Mouse (Mus musculus) adrenal gland, adult 2 months (tissue): ENCODE measurements around the gene Rfxank. TPM values are rescaled to one million over a fixed set of nuclear protein-coding genes. Genes with fewer than 3 reads are reported as not detected.

Source experiments
- DNase-seq: peaks from one replicate; pipeline ENCODE4 v3.0.0; 2021
- polyA plus RNA-seq: library from polyadenylated mRNA; depleted of rRNA; stranded (reverse); fragments of >200 nt; gene quantifications from 2 replicates; pipeline ENCODE4 v1.2.3, GENCODE M21; 2012
- total RNA-seq, 2 experiments: library from RNA; stranded (reverse); gene quantifications; 2 replicates each; pipeline ENCODE4 v1.2.3; 2021

The Rfxank gene
- total and polyA plus RNA-seq, 3 experiments = 15.4 to 18.0 (median 16.6) TPM

DNA sequence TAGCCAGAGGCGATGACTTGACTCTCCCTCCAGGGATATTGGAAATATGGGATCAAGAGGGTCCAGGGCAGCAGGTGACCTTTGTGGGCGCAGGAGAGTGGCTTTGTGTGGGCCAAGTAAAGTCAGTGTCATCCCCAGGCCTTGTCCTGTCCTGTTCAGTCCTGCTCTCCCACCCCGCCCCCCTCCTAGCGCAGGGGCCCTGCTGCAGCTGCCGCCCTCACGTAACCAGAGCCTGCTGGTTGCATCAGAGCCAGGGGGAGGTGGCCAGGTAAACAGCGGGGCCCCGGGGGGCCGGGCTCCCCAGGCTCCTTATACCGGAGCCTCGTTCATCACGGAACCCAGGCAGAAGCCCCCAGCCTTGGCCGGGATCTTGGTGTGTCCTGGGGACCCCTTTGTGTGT is 11.2 kb upstream of the Rfxank start:
- no peak for DNase-seq

DNA sequence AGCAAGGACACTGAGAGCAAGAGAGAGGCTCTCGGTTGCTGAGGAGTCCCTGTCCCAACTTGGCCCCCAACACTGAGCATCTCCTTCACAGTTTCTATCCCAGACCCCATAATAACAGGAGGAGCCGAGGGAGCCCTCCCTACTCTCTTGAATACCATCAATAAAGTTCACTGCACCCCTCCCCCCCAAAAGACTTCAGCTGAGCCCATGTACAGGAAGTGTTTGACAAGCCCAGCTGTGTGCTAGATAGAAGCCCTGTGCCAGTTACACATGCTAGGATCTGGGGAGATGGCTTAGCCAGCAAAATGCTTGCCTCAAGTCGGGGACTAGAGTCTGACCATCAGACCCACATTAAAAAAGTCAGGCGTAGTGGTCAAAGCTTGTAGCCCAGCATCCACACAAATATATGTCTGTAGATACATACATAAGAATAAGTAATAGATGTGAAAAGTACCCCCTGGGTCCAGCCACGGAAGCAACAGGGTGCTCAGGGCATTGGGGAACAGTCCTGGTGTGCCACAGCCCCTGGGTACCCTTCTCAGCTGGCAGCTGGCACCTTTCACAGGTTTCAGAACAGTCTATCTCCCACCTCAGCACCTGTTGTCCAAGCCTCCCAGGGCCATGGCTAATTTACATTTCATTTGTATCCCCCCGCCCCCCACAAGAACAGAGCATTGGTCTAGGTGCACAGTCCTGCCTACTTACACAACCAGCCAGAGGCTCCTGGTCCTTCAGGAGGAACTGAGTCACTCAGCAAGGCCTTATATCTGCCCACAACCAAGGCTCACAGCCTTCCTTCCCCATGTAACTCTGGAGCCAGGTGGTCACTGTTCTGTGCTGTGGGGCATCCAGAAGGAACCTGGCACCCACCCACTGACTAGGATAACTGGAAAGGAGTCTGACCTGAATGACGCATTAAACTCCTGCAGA is 9.0 kb upstream of the Rfxank start:
- DNase-seq = no peak

GRCm38 (mm10) chr8:70139981-70140380 is 1.0 kb upstream of the Rfxank start:
- no peak for DNase-seq

DNA sequence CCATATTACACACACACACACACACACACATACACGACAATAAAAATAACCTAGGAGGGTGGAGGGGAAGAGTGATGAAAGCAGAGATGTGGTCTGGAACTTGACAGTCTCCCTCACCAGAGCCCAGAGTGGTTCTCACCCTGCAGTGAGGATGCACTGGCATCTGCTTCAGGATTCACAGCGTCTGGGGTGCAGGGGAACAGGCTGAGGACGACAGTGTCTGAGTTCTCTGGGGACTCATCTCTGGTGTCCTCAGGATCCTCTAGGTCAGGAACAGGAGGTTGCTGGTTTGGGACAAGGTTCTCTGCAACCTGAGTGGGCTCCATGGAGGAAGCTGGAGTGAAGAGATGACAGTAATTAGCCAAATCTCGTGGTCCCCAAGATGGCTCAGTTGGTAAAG is 1.1 kb downstream of the Rfxank start:
- DNase-seq = no peak

DNA sequence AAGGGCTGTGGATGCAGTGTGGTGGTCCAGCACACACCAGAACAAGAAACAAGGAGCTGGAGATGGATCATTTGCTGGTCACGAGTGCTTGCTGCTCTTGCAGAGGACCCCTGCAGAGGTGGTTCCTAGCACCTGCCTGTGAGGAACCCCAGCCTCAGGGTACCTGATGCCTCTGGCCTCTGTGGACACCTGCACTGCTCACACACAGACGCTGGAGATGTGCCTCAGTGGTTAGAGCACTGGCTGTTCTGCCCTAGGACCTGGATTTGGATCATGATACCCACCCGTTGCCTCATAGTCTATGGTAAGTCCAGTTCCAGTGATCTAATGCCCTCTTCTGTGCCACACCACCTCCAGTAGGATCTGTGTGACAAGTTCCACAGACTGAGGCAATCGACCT is 2.4 kb downstream of the Rfxank start:
- no peak for DNase-seq

- no peak for DNase-seq
Measured at GRCm38 (mm10) chr8:70134931-70135330, 4.0 kb downstream of the Rfxank start.

DNA sequence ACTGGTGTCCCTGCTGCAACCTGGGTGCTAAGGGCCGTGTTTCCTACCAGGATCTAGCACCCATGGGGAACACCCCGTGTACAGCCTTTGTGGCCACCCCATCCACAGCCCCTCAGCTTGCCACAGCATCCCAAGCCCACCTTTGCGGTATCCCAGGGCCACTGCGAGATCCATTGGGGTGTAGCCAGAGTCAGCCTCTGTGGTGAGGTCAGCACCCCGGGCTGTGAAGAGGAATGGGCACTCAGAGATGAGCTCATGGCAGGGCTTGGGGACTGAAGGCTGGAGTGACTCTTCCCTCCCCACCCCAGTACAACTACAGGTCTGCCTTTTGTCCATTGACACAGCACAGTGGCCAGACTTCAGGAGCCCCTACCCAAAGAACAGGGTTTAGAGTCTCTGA is 4.9 kb downstream of the Rfxank start:
- DNase-seq = no peak

DNA sequence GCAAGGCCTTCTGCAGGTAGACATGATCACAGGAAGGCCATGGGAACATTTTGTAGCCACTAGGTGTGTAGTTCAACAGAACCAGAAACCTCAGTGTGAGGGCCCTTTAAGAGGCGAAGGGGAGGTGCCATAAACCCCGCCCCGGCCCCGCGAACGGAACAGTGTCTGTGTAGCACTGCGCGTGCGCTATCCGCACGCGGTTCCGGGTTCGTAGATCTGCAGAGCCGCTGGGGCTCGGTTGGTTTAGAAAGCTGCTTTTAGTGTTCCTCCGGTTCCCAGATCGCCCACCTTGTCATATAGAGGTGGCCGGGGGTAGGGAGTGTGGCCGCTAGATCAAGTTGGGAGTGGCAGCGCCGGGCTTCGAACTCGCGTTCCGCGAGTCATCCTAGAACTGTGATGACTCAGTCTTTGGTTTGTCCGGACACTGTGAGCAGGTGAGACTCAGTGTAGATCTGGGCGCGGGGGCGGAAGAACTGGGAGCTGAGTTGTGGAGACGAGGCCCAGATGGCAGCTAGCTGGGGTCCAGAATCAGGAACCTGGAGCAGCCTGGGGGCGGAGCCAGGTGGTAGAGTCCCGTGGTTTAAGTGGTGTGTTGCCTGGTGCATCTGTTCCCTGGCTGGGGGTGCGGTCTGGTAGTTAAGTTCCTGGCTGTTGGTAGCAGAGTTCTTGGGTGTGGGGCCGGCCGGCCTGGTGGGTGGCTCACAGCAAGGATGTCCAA is 7.6 kb downstream of the Rfxank start, which contains the start of gene Nr2c2ap:
TSS of gene Nr2c2ap (plus strand) at position 168 of the 718 bp plus-strand sequence.
- DNase-seq = peak; percentile 88

- DNase-seq = no peak
Measured at GRCm38 (mm10) chr8:70130066-70130465, 8.9 kb downstream of the Rfxank start.

DNA sequence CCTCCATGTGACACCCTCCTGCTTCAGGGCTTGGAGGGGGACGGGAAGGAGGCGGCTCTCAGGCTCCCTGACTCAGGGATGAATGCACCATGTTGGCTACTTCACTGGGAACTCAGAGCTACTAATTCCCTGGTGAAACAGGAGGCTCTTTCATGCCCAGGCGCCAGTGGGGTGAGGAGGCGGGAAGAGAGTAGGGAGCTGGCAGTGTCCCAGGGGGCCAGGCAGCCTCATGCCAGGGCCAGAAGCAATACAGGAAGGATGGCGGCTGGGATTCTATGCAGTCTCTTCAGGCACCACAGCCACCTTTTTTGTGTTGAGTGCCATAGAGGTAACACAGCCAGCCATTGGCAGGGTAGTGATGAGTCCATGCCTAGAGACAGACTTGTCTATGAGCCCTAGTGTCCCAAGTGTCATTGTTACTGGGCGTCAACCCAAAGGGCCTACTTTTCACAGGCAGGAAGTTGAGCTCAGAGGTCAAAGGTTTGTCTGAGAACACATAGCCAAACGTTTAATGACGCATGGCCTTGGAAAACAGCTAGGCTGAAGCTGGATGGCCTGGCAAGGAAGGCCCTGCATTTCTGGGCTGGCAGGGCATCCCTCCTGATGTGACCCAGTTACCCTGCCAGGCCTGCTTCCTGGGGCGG is 9.5 kb downstream of the Rfxank start:
- DNase-seq = peak; percentile 60

DNA sequence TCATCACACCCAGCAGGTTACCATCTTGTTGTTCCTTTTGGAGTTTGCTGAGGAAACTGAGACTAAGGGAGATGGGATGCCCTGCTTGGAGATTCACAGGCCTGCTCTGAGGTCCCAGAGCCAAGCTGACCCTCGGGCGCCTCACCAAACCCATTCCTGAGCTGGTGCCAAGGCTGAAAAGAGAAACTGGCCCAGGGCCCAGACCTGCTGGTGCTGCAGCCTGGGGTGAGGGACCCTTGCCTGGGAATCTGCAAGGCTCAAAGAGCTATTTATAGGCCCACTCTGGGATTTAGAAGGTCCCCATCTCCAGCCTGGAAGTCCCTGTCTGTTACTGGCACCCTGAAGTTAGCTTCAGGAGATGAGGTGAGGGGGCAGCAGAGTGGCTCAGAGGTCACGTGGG is 10.5 kb downstream of the Rfxank start:
- peak; percentile 81 for DNase-seq

DNA sequence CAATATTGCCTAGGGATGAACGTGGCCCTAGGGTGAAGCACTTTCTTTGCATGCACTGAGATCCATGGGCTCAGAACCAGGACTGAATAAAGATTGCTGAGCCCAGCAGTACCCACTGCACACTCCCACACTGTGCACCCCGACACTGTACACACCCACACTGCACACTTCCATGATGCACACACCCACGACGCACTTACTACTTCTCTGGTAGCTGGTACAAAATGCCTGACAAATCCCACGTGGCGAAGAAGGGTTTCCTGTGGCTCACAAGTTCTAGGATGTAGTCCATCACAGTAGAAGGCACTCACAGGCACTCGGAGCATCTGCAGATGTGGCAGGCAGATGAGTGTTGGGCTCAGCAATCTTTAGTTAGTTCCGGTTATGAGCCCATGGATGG is 14.0 kb downstream of the Rfxank start:
- no peak for DNase-seq

DNA sequence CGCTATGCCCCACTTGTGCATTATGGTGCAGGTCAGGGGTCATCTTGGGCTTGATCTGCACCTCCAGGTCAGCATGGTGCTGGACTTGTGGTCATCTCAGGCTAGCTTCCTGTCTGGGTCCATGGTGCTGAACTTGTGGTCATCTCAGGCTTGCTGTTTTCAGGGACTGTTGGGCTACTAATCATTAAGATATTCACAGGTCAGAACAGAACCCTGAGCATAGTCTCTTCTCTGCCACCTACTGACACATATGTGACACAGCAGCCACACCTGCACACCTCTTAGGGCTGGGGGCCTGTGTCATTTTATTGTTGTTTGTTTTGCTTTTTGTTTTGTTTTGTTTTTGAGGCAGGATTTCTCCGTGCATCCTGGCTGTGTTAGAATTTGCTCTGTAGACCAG is 16.1 kb downstream of the Rfxank start:
- DNase-seq = no peak

GRCm38 (mm10) chr8:70120667-70121066 is 18.3 kb downstream of the Rfxank start, which contains the start of gene Ncan:
TSS of gene Ncan (minus strand) at chr8:70120873.
- peak; percentile 56 for DNase-seq

GRCm38 (mm10) chr8:70118726-70119700 is 19.9 kb downstream of the Rfxank start:
- DNase-seq = no peak

DNA sequence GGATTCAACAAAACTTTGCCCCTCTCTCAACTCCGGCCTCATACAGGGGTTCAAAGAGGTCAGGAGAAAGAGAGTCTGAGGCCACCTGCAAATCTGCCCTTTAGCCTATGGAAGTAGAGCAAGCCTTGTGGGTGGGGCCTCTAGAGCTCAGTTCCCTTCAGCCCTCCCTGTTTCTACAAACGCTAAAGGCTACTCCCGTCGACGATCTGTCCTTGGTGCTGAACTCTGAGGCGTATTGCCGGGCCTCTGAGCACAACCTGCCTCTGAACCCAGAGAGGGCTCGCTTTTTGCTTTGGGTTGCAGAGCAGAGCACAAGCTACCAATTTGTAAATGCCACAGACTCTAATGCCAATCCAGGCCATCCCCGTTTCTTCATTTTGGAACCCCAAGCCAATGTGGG is 21.3 kb downstream of the Rfxank start:
- peak; percentile 25 for DNase-seq

- DNase-seq = no peak
Measured at GRCm38 (mm10) chr8:70114892-70115291, 24.1 kb downstream of the Rfxank start.

- no peak for DNase-seq
Measured at GRCm38 (mm10) chr8:70114488-70114887, 24.5 kb downstream of the Rfxank start.

GRCm38 (mm10) chr8:70112401-70113016 is 26.4 kb downstream of the Rfxank start:
- no peak for DNase-seq

DNA sequence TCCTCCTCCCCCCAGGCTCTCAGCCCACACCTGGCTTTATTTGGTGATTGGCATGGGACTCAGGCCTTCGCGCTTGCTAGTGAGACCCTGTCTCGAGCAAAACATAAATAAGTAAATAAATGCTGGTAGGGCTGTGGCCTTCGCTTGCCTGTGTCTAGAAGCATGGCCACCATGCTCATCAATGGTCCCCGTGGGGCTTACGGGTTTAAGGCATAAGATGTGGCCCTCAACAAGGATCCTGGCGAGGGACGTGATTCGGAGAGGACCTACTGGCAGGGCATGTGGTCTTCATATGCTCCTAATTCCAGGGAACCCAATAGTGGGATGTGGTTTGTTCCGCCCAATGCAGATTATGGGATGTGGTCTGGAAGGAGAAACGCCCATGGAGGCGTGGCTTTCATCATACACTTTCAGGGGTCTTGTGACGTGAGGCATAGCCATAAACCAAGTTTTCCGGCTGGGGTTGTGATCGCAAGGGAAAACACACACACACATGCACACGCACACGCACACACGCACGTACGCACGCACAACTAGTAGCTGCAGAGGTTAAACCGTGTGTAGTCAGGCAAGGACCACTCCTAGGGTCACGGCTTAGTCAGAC is 27.7 kb downstream of the Rfxank start:
- no peak for DNase-seq
